Mouse (Mus musculus) MEL (cell line): ENCODE data around the gene Ngrn. TPM values are rescaled to one million over a fixed set of nuclear protein-coding genes. Genes with fewer than 3 reads are reported as not detected.

ENCODE experiments used
- DNase-seq: peaks from one replicate; pipeline ENCODE4 v3.0.0; 2011; ENCODE audit warnings: low read depth, low spot score
- H3K27ac ChIP-seq: 2 replicates; pipeline ENCODE4 v1.5.1; 2012; ENCODE audit warnings: low read depth, mild to moderate bottlenecking, control low read depth, low read length, moderate library complexity; ENCODE audit not compliant: control insufficient read depth
- H3K27me3 ChIP-seq, 2 experiments: fragments of 150-350 bp in 1 of 2; sonication (generic) in 1 of 2; 2 replicates each; pipeline ENCODE4 v1.6.1; 2012; ENCODE audit warnings: low read length in 2 of 2, mild to moderate bottlenecking in 2 of 2, improper control_type of control experiment in 1 of 2, moderate library complexity in 1 of 2; ENCODE audit not compliant: insufficient read depth in 2 of 2, control insufficient read depth in 1 of 2
- H3K36me3 ChIP-seq, 2 experiments: 2 replicates each; pipeline ENCODE4 v1.6.1; 2012 to 2014; ENCODE audit warnings: low read length in 2 of 2, improper control_type of control experiment in 1 of 2, inconsistent platforms in 1 of 2, mild to moderate bottlenecking in 1 of 2; ENCODE audit not compliant: insufficient read depth in 2 of 2, control insufficient read depth in 1 of 2
- H3K4me1 ChIP-seq, 2 experiments: fragments of 150-350 bp in 1 of 2; sonication (generic) in 1 of 2; 2 replicates each; pipeline ENCODE4 v1.6.1; 2012; ENCODE audit warnings: low read length in 2 of 2, improper control_type of control experiment in 1 of 2, mild to moderate bottlenecking in 1 of 2; ENCODE audit not compliant: insufficient read depth in 2 of 2, control insufficient read depth in 1 of 2
- H3K4me3 ChIP-seq, 2 experiments: fragments of 150-350 bp in 1 of 2; sonication (generic) in 1 of 2; 2 replicates each; pipeline ENCODE4 v1.5.1; 2012; ENCODE audit warnings: low read depth in 2 of 2, low read length in 2 of 2, mild to moderate bottlenecking in 2 of 2, moderate library complexity in 2 of 2, control low read depth in 1 of 2, improper control_type of control experiment in 1 of 2; ENCODE audit not compliant: control insufficient read depth in 1 of 2, insufficient read depth in 1 of 2
- H3K79me2 ChIP-seq: 2 replicates; pipeline ENCODE4 v1.6.1; 2012; ENCODE audit warnings: mild to moderate bottlenecking, low read length, moderate library complexity; ENCODE audit not compliant: control insufficient read depth, poor library complexity, insufficient read depth
- H3K9ac ChIP-seq: 2 replicates; pipeline ENCODE4 v1.6.1; 2012; ENCODE audit warnings: low read depth, mild to moderate bottlenecking, control low read depth, low read length, moderate library complexity; ENCODE audit not compliant: control insufficient read depth, poor library complexity, severe bottlenecking
- H3K9me3 ChIP-seq: fragments of 150-350 bp; sonication (generic); replicated peaks from 2 replicates; pipeline ENCODE4 v1.6.1; 2012; ENCODE audit warnings: mild to moderate bottlenecking, low read length, improper control_type of control experiment, moderate library complexity; ENCODE audit not compliant: insufficient read depth
- CHD2 ChIP-seq: IDR thresholded peaks from 2 replicates; pipeline ENCODE4 v1.6.1; 2011; ENCODE audit warnings: low read length, improper control_type of control experiment
- CTCF ChIP-seq, 3 experiments: IDR thresholded peaks in 2 of 3; conservative IDR thresholded peaks in 1 of 3; 2 replicates each; pipeline ENCODE4 v1.5.1; 2011 to 2012; ENCODE audit warnings: low read length in 3 of 3, low read depth in 2 of 3, mild to moderate bottlenecking in 2 of 3, improper control_type of control experiment in 1 of 3, inconsistent platforms in 1 of 3, mixed read lengths in 1 of 3, moderate library complexity in 1 of 3; ENCODE audit not compliant: control insufficient read depth in 1 of 3, insufficient read depth in 1 of 3, poor library complexity in 1 of 3, severe bottlenecking in 1 of 3
- E2F4 ChIP-seq: IDR thresholded peaks from 2 replicates; pipeline ENCODE4 v1.6.1; 2011; ENCODE audit warnings: low read depth, low read length, improper control_type of control experiment, borderline replicate concordance
- ETS1 ChIP-seq: IDR thresholded peaks from 2 replicates; pipeline ENCODE4 v1.6.1; 2012; ENCODE audit warnings: low read depth, mild to moderate bottlenecking, inconsistent platforms, low read length, improper control_type of control experiment, moderate library complexity
- HCFC1 ChIP-seq: IDR thresholded peaks from 2 replicates; pipeline ENCODE4 v1.6.1; 2012; ENCODE audit warnings: low read depth, mild to moderate bottlenecking, inconsistent platforms, low read length, improper control_type of control experiment, moderate library complexity
- MAFK ChIP-seq: IDR thresholded peaks from 2 replicates; pipeline ENCODE4 v1.6.1; 2011; ENCODE audit warnings: low read depth, mild to moderate bottlenecking, low read length, improper control_type of control experiment, borderline replicate concordance
- MXI1 ChIP-seq: IDR thresholded peaks from 2 replicates; pipeline ENCODE4 v1.6.1; 2011; ENCODE audit warnings: mild to moderate bottlenecking, low read depth, low read length, improper control_type of control experiment
- MYB ChIP-seq: IDR thresholded peaks from 2 replicates; pipeline ENCODE4 v1.6.1; 2011; ENCODE audit warnings: mild to moderate bottlenecking, low read depth, low read length, improper control_type of control experiment
- POLR2A ChIP-seq, 2 experiments: IDR thresholded peaks; 2 replicates each; pipeline ENCODE4 v1.6.1; 2011 to 2012; ENCODE audit warnings: low read length in 2 of 2, mild to moderate bottlenecking in 2 of 2, control low read depth in 1 of 2, improper control_type of control experiment in 1 of 2, low read depth in 1 of 2, moderate library complexity in 1 of 2; ENCODE audit not compliant: control insufficient read depth in 1 of 2, insufficient read depth in 1 of 2, poor library complexity in 1 of 2
- RAD21 ChIP-seq: IDR thresholded peaks from 2 replicates; pipeline ENCODE4 v1.6.1; 2011; ENCODE audit warnings: mild to moderate bottlenecking, low read depth, low read length, improper control_type of control experiment
- SMC3 ChIP-seq: IDR thresholded peaks from 2 replicates; pipeline ENCODE4 v1.6.1; 2011; ENCODE audit warnings: low read depth, low read length, improper control_type of control experiment
- USF1 ChIP-seq: IDR thresholded peaks from 2 replicates; pipeline ENCODE4 v1.6.1; 2014; ENCODE audit warnings: low read depth, mild to moderate bottlenecking, inconsistent platforms, low read length, improper control_type of control experiment, moderate library complexity
- USF2 ChIP-seq, 2 experiments: IDR thresholded peaks; 2 replicates each; pipeline ENCODE4 v1.6.1; 2011 to 2012; ENCODE audit warnings: improper control_type of control experiment in 2 of 2, low read length in 2 of 2, borderline replicate concordance in 1 of 2, inconsistent platforms in 1 of 2, low read depth in 1 of 2, mild to moderate bottlenecking in 1 of 2; ENCODE audit not compliant: insufficient read depth in 1 of 2
- ZC3H11A ChIP-seq: IDR thresholded peaks from 2 replicates; pipeline ENCODE4 v1.6.1; 2012; ENCODE audit warnings: low read depth, mild to moderate bottlenecking, inconsistent platforms, low read length, improper control_type of control experiment
- ZMIZ1 ChIP-seq: IDR thresholded peaks from 2 replicates; pipeline ENCODE4 v1.6.1; 2012; ENCODE audit warnings: low read depth, mild to moderate bottlenecking, inconsistent platforms, low read length, improper control_type of control experiment, moderate library complexity
- ZNF384 ChIP-seq: IDR thresholded peaks from 2 replicates; pipeline ENCODE4 v1.6.1; 2012; ENCODE audit warnings: low read depth, mild to moderate bottlenecking, inconsistent platforms, low read length, improper control_type of control experiment
- polyA plus RNA-seq, 2 experiments: library from polyadenylated mRNA; stranded (reverse) in 1 of 2; unstranded in 1 of 2; fragments of >175 nt in 1 of 2; fragments of >200 nt in 1 of 2; gene quantifications; 2 replicates each; pipeline versions ENCODE4 v1.2.1 to v1.2.4; 2012; ENCODE audit warnings: low replicate concordance in 2 of 2, low read depth in 1 of 2; ENCODE audit not compliant: insufficient read length in 2 of 2, insufficient read depth in 1 of 2, missing spikeins in 1 of 2
- total RNA-seq: library from RNA; depleted of rRNA; stranded (reverse); fragments of 300-350 nt; gene quantifications from 2 replicates; pipeline ENCODE4 v1.2.3, GENCODE M21; 2012

The Ngrn gene
- total and polyA plus RNA-seq, 3 experiments = 37.2 to 48.0 TPM; not detected in 1

DNA sequence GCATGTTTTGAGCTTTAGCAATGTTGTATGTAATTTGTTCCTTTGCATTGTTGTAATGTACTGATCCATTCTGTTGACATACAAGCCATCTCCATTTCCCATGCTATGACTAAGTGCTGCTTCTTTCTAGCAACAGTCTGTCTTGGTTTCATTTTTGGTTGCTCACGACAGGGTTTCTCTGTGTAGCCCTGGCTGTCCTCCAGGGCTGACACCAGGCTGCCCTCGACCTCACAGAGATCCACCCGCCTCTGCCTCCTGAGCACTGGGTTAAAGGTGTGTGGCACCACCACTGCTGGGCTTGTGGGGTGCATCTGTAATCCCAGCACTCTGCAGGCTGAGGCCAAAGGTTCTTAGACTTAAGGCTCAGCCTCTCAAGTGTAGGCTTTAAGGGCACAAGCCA, 38.6 kb downstream of the Ngrn start:
- no peaks in the 10 kb centered on the region for H3K27me3 ChIP-seq
- peaks cover 52% of the 10 kb centered on the region for H3K79me2 ChIP-seq
- no peak overlapping the region for H3K9ac ChIP-seq
- H3K9me3 ChIP-seq = no peaks in the 10 kb centered on the region
- H3K4me1 ChIP-seq = peaks cover 0 to 7% of the 10 kb centered on the region in 2 experiments; a peak in 2 of 4 replicates
- no peak for DNase-seq
- H3K36me3 ChIP-seq = peaks cover 12 to 34% of the 10 kb centered on the region in 2 experiments
- TF ChIP-seq E2F4 (no peak), MAFK (no peak), USF2 (IDR thresholded peaks at IDR 0.05; ENCODE audit: borderline replicate concordance in 1 of 2, insufficient read depth in 1 of 2, low read depth in 1 of 2, low read length in 2 of 2) (no peak), USF1 (no peak), MYB (no peak), ZMIZ1 (no peak), CTCF (IDR thresholded peaks at IDR 0.05 in 2 of 3, conservative IDR thresholded peaks at IDR 0.05 in 1 of 3; ENCODE audit: control insufficient read depth in 1 of 3, insufficient read depth in 1 of 3, low read depth in 2 of 3, low read length in 3 of 3, poor library complexity in 1 of 3, severe bottlenecking in 1 of 3) (no peak), POLR2A (IDR thresholded peaks at IDR 0.05; ENCODE audit: control insufficient read depth in 1 of 2, insufficient read depth in 1 of 2, low read depth in 1 of 2, low read length in 2 of 2, poor library complexity in 1 of 2) (no peak), ETS1 (no peak), HCFC1 (no peak), ZNF384 (no peak)
- H3K4me3 ChIP-seq = no peak overlapping the region
- no peak overlapping the region for H3K27ac ChIP-seq

- H3K36me3 ChIP-seq = peaks cover 3 to 40% of the 10 kb centered on the region in 2 experiments; a peak in 3 of 4 replicates
Observed at GRCm38 (mm10) chr7:80301522-80301921, 40.5 kb downstream of the Ngrn start.

DNA sequence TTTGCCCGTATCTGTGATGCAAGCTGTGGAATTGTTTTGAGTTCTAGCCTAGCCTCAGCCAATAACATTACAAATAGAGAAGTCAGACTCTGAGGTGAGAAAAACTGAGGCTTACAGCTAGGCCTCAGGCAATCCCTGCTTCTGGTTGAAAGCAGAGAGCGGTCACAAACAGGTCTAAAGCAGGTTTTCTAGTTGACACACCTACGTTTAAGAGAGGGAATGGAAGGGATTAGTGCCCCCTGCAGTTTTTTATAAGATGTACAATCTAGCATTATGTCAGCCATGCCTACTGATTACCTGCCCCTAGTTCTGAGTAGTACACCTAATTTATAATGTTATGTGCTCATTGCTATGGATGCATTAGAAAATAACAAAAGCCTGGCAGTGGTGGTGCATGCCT, 46.8 kb downstream of the Ngrn start:
- no peak for DNase-seq
- H3K4me3 ChIP-seq = no peak overlapping the region
- H3K36me3 ChIP-seq = peaks cover 0 to 45% of the 10 kb centered on the region in 2 experiments; a peak in 2 of 4 replicates
- TF ChIP-seq CTCF (IDR thresholded peaks at IDR 0.05 in 2 of 3, conservative IDR thresholded peaks at IDR 0.05 in 1 of 3; ENCODE audit: control insufficient read depth in 1 of 3, insufficient read depth in 1 of 3, low read depth in 2 of 3, low read length in 3 of 3, poor library complexity in 1 of 3, severe bottlenecking in 1 of 3) (peak in 1 of 3 experiments; percentile 29; a peak in 1 of 6 replicates), RAD21 (peak; percentile 8), SMC3 (peak; percentile 31; the same call in 1 of the 2 replicates), MXI1 (no peak)
- no peaks in the 10 kb centered on the region for H3K4me1 ChIP-seq
- H3K79me2 ChIP-seq = 0 out of 2 replicates have a peak, but pooled peaks cover 2% of the 10 kb centered on the region
- no peak overlapping the region for H3K9ac ChIP-seq
- no peak overlapping the region for H3K27ac ChIP-seq
- H3K27me3 ChIP-seq = no peaks in the 10 kb centered on the region
- no peaks in the 10 kb centered on the region for H3K9me3 ChIP-seq

More at GRCm38 (mm10) chr7:80301522-80301921, 40.5 kb downstream of the Ngrn start:
- peak; percentile 55 for DNase-seq
- H3K9me3 ChIP-seq = no peaks in the 10 kb centered on the region
- H3K4me1 ChIP-seq = peaks cover 0 to 7% of the 10 kb centered on the region in 2 experiments; a peak in 1 of 4 replicates
- H3K27me3 ChIP-seq = no peaks in the 10 kb centered on the region
- no peak overlapping the region for H3K9ac ChIP-seq
- no peak overlapping the region for H3K27ac ChIP-seq
- H3K79me2 ChIP-seq = peaks cover 34% of the 10 kb centered on the region
- peak in 2 of 3 experiments; percentile 37 to 45; a peak in 4 of 6 replicates for TF ChIP-seq CTCF (IDR thresholded peaks at IDR 0.05 in 2 of 3, conservative IDR thresholded peaks at IDR 0.05 in 1 of 3; ENCODE audit: control insufficient read depth in 1 of 3, insufficient read depth in 1 of 3, low read depth in 2 of 3, low read length in 3 of 3, poor library complexity in 1 of 3, severe bottlenecking in 1 of 3)
- peak; percentile 32 for TF ChIP-seq RAD21
- no peak for TF ChIP-seq E2F4
- no peak for TF ChIP-seq CHD2
- no peak for TF ChIP-seq MYB
- TF ChIP-seq ZC3H11A = 0 out of 2 replicates have a peak, but pooled peaks have one; percentile 6
- H3K4me3 ChIP-seq = no peak overlapping the region
